Mouse (Mus musculus) neural tube, embryonic 12.5 days (tissue): ENCODE results near the gene Ndufc2. TPM values are rescaled to one million over a fixed set of nuclear protein-coding genes. Genes with fewer than 3 reads are reported as not detected.
A peak's percentile ranks its signal among the peaks of the same experiment; 100 is the strongest.
"Not testable (repeated sequence)": the region's sequence is repeated elsewhere in the genome, so short reads cannot be mapped to it uniquely, and the experiment has no call there.

Experiments
- ATAC-seq: fragments of 200-750 bp; cut with Nextera tagmentation; 2 replicates; pipeline ENCODE4 v1.8.0; 2017; ENCODE audit warnings: low read depth, mild to moderate bottlenecking, moderate TSS enrichment, moderate library complexity; ENCODE audit not compliant: low FRiP score
- H3K27ac ChIP-seq: fragments of 300-500 bp; sonication (generic); 2 replicates; pipeline ENCODE4 v1.5.1; 2016
- H3K27me3 ChIP-seq: fragments of 300-500 bp; sonication (generic); replicated peaks from 2 replicates; pipeline ENCODE4 v1.6.1; 2016; ENCODE audit warnings: mild to moderate bottlenecking
- H3K36me3 ChIP-seq: fragments of 300-500 bp; sonication (generic); 2 replicates; pipeline ENCODE4 v1.6.1; 2016; ENCODE audit warnings: mild to moderate bottlenecking
- H3K4me1 ChIP-seq: fragments of 300-500 bp; sonication (generic); 2 replicates; pipeline ENCODE4 v1.6.1; 2016
- H3K4me2 ChIP-seq: fragments of 300-500 bp; sonication (generic); replicated peaks from 2 replicates; pipeline ENCODE4 v1.6.1; 2016; ENCODE audit warnings: mild to moderate bottlenecking
- H3K4me3 ChIP-seq: fragments of 300-500 bp; sonication (generic); 2 replicates; pipeline ENCODE4 v1.5.1; 2016
- H3K9ac ChIP-seq: fragments of 300-500 bp; sonication (generic); 2 replicates; pipeline ENCODE4 v1.6.1; 2016; ENCODE audit warnings: mild to moderate bottlenecking
- H3K9me3 ChIP-seq: fragments of 300-500 bp; sonication (generic); 2 replicates; pipeline ENCODE4 v1.6.1; 2016; ENCODE audit warnings: mild to moderate bottlenecking
- whole genome bisulfite sequencing: fragments of 180-500 bp; shearing (Covaris S2); methylation state at CpG from one replicate; pipeline ENCODE4 v1.1.7; 2016; 5-methylcytosine and 5-hydroxymethylcytosine counted together
- polyA plus RNA-seq: library from polyadenylated mRNA; unstranded; fragments of >200 nt; fragmentation: Nextera tagmentation; extraction: Ambion mirVana; gene quantifications from 2 replicates; pipeline ENCODE4 v1.2.1, GENCODE M21; 2016

The Ndufc2 gene
- polyA plus RNA-seq, 1 experiment from 2014 or later = 400 TPM

- no peak overlapping the region for H3K4me3 ChIP-seq
- no peak overlapping the region for H3K9ac ChIP-seq
- H3K27me3 ChIP-seq = no peaks in the 10 kb centered on the region
- H3K36me3 ChIP-seq = no peaks in the 10 kb centered on the region
- H3K4me1 ChIP-seq = no peaks in the 10 kb centered on the region
- no peak overlapping the region for H3K27ac ChIP-seq
- H3K4me2 ChIP-seq = no peak overlapping the region
- ATAC-seq = no peak
- H3K9me3 ChIP-seq = no peaks in the 10 kb centered on the region
- WGBS = 74% methylated on average over 5 of the region's 5 CpGs
Measured at GRCm38 (mm10) chr7:97418717-97419116, 18.9 kb downstream of the Ndufc2 start.

GRCm38 (mm10) chr7:97419163-97419562 lies 19.4 kb downstream of the Ndufc2 start:
- 81% methylated on average over 5 of the region's 5 CpGs for WGBS
- Histone ChIP-seq H3K27me3 (no peaks in the 10 kb centered on the region), H3K9me3 (no peaks in the 10 kb centered on the region), H3K4me1 (no peaks in the 10 kb centered on the region), H3K4me3 (no peak overlapping the region), H3K9ac (no peak overlapping the region), H3K27ac (no peak overlapping the region), H3K4me2 (no peak overlapping the region), H3K36me3 (no peaks in the 10 kb centered on the region)
- ATAC-seq = no peak

GRCm38 (mm10) chr7:97420406-97420805 lies 20.6 kb downstream of the Ndufc2 start:
- Histone ChIP-seq H3K27me3 (no peaks in the 10 kb centered on the region), H3K4me1 (0 out of 2 replicates have a peak, but pooled peaks cover 2% of the 10 kb centered on the region), H3K4me3 (no peak overlapping the region), H3K9ac (no peak overlapping the region), H3K4me2 (no peak overlapping the region), H3K9me3 (no peaks in the 10 kb centered on the region), H3K36me3 (no peaks in the 10 kb centered on the region), H3K27ac (no peak overlapping the region)
- no peak for ATAC-seq
- 79% methylated on average over 1 of the region's 1 CpGs for WGBS

GRCm38 (mm10) chr7:97420958-97421651 lies 21.3 kb downstream of the Ndufc2 start:
- WGBS = 86% methylated on average over 8 of the region's 8 CpGs
- Histone ChIP-seq H3K27ac (no peak overlapping the region), H3K9me3 (no peaks in the 10 kb centered on the region), H3K4me1 (0 out of 2 replicates have a peak, but pooled peaks cover 2% of the 10 kb centered on the region), H3K27me3 (no peaks in the 10 kb centered on the region), H3K9ac (no peak overlapping the region), H3K4me3 (no peak overlapping the region), H3K4me2 (no peak overlapping the region), H3K36me3 (no peaks in the 10 kb centered on the region)
- ATAC-seq = no peak

GRCm38 (mm10) chr7:97423754-97424153 lies 24.0 kb downstream of the Ndufc2 start:
- ATAC-seq = no peak
- Histone ChIP-seq H3K9ac (no peak overlapping the region), H3K4me1 (0 out of 2 replicates have a peak, but pooled peaks cover 2% of the 10 kb centered on the region)

GRCm38 (mm10) chr7:97424621-97425245 lies 24.9 kb downstream of the Ndufc2 start:
- H3K36me3 ChIP-seq = no peaks in the 10 kb centered on the region
- no peak overlapping the region for H3K27ac ChIP-seq
- 0 out of 2 replicates have a peak overlapping the region, but pooled peaks have one; percentile 9 for H3K4me2 ChIP-seq
- peaks cover 10% of the 10 kb centered on the region for H3K4me1 ChIP-seq
- no peak overlapping the region for H3K9ac ChIP-seq
- H3K4me3 ChIP-seq = no peak overlapping the region
- no peaks in the 10 kb centered on the region for H3K9me3 ChIP-seq
- WGBS = 10% methylated on average over 12 of the region's 12 CpGs
- peak; percentile 71; the same call in 1 of the 2 replicates for ATAC-seq
- no peaks in the 10 kb centered on the region for H3K27me3 ChIP-seq

More at GRCm38 (mm10) chr7:97423754-97424153, 24.0 kb downstream of the Ndufc2 start:
- Histone ChIP-seq H3K36me3 (no peaks in the 10 kb centered on the region), H3K4me2 (no peak overlapping the region), H3K27me3 (no peaks in the 10 kb centered on the region), H3K9me3 (no peaks in the 10 kb centered on the region), H3K27ac (no peak overlapping the region), H3K4me3 (no peak overlapping the region)
- WGBS = 64% methylated on average over 5 of the region's 5 CpGs

GRCm38 (mm10) chr7:97426566-97426965 lies 26.8 kb downstream of the Ndufc2 start:
- no peaks in the 10 kb centered on the region for H3K27me3 ChIP-seq
- no peaks in the 10 kb centered on the region for H3K9me3 ChIP-seq
- no peak overlapping the region for H3K4me2 ChIP-seq
- H3K4me3 ChIP-seq = no peak overlapping the region
- ATAC-seq = no peak
- H3K27ac ChIP-seq = no peak overlapping the region
- H3K36me3 ChIP-seq = no peaks in the 10 kb centered on the region
- H3K4me1 ChIP-seq = peaks cover 20% of the 10 kb centered on the region
- H3K9ac ChIP-seq = no peak overlapping the region
- 76% methylated on average over 6 of the region's 6 CpGs for WGBS

GRCm38 (mm10) chr7:97427296-97427695 lies 27.5 kb downstream of the Ndufc2 start:
- Histone ChIP-seq H3K9me3 (no peaks in the 10 kb centered on the region), H3K4me3 (no peak overlapping the region), H3K4me2 (no peak overlapping the region), H3K27ac (no peak overlapping the region), H3K9ac (no peak overlapping the region), H3K4me1 (peaks cover 22% of the 10 kb centered on the region), H3K27me3 (no peaks in the 10 kb centered on the region), H3K36me3 (no peaks in the 10 kb centered on the region)
- WGBS = 87% methylated on average over 6 of the region's 6 CpGs
- no peak for ATAC-seq

GRCm38 (mm10) chr7:97427778-97428420 lies 28.1 kb downstream of the Ndufc2 start:
- no peak for ATAC-seq

GRCm38 (mm10) chr7:97429705-97430104 lies 29.9 kb downstream of the Ndufc2 start:
- Histone ChIP-seq H3K27ac (peak overlapping the region; percentile 4; the same call in 1 of the 2 replicates), H3K36me3 (no peaks in the 10 kb centered on the region), H3K4me2 (peak overlapping the region; percentile 36), H3K4me1 (peaks cover 22% of the 10 kb centered on the region), H3K27me3 (no peaks in the 10 kb centered on the region), H3K9me3 (no peaks in the 10 kb centered on the region), H3K4me3 (no peak overlapping the region), H3K9ac (no peak overlapping the region)
- 2% methylated on average over 5 of the region's 5 CpGs for WGBS
- ATAC-seq = peak; percentile 86

More at GRCm38 (mm10) chr7:97427778-97428420, 28.1 kb downstream of the Ndufc2 start:
- no peak overlapping the region for H3K4me3 ChIP-seq
- no peak overlapping the region for H3K9ac ChIP-seq
- no peaks in the 10 kb centered on the region for H3K36me3 ChIP-seq
- H3K27me3 ChIP-seq = no peaks in the 10 kb centered on the region
- H3K9me3 ChIP-seq = no peaks in the 10 kb centered on the region
- H3K4me2 ChIP-seq = no peak overlapping the region
- H3K4me1 ChIP-seq = peaks cover 22% of the 10 kb centered on the region
- WGBS = 87% methylated on average over 5 of the region's 5 CpGs
- H3K27ac ChIP-seq = no peak overlapping the region

GRCm38 (mm10) chr7:97433517-97433916 lies 33.7 kb downstream of the Ndufc2 start:
- not testable (repeated sequence) for H3K36me3 ChIP-seq, H3K27me3 ChIP-seq, H3K4me2 ChIP-seq, H3K9ac ChIP-seq, H3K9me3 ChIP-seq, H3K4me3 ChIP-seq, H3K27ac ChIP-seq, ATAC-seq
- 85% methylated on average over 3 of the region's 3 CpGs for WGBS
- H3K4me1 ChIP-seq = peaks cover 19% of the 10 kb centered on the region

- no peak overlapping the region for H3K4me2 ChIP-seq
- no peak overlapping the region for H3K9ac ChIP-seq
- 87% methylated on average over 10 of the region's 10 CpGs for WGBS
- no peaks in the 10 kb centered on the region for H3K36me3 ChIP-seq
- no peaks in the 10 kb centered on the region for H3K27me3 ChIP-seq
- H3K4me1 ChIP-seq = peaks cover 14% of the 10 kb centered on the region
- no peak for ATAC-seq
- H3K9me3 ChIP-seq = no peaks in the 10 kb centered on the region
- H3K4me3 ChIP-seq = no peak overlapping the region
- no peak overlapping the region for H3K27ac ChIP-seq
Measured at GRCm38 (mm10) chr7:97434517-97434916, 34.7 kb downstream of the Ndufc2 start.
